Mouse (Mus musculus) lung, adult 2 months (tissue): ENCODE data around the gene Rheb.
"Not testable (repeated sequence)": the region's sequence is repeated elsewhere in the genome, so short reads cannot be mapped to it uniquely, and the experiment has no call there.

Experiments
- CTCF ChIP-seq: fragments of 200-500 bp; IDR thresholded peaks from 2 replicates; pipeline ENCODE4 v1.5.1; 2011; ENCODE audit warnings: mild to moderate bottlenecking, low read length, control low read depth; ENCODE audit not compliant: insufficient read depth
- POLR2A ChIP-seq: fragments of 200-500 bp; IDR thresholded peaks from 2 replicates; pipeline ENCODE4 v1.6.1; 2011; ENCODE audit warnings: low read depth, mild to moderate bottlenecking, control low read depth, low read length, borderline replicate concordance; ENCODE audit errors: extremely low read depth

GRCm38 (mm10) chr5:24822231-24822630, 20.2 kb downstream of the Rheb start:
- TF ChIP-seq CTCF, POLR2A: not testable (repeated sequence)
